Mouse (Mus musculus) CD4-positive naive resting alpha-beta T cell, adult 76 days (primary cell): ENCODE data around the gene Olfr1368. TPM values are rescaled to one million over a fixed set of nuclear protein-coding genes. Genes with fewer than 3 reads are reported as not detected.

Experiments used
- total RNA-seq: library from RNA; stranded (reverse); gene quantifications from one replicate; pipeline ENCODE4 v1.2.4, GENCODE M21; 2023

Gene Olfr1368
- not detected for total RNA-seq

DNA sequence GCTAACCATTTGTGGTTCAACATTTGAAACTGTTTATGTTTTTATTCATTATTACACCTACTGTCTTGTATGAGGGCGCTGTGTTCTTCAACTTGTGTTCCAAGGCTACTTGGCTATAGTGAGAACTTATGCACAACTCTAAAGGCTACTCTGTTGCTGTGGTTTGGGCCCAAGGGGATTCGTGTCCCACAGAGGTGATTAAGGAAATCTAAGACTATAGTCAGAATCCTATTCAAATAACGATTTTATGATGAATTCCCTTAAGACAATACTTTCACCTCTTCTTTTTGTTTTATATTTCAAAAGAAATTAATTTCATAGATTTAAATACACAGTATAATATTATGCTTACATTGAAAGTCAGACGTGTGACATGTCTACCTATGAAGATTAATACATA lies at the start of gene Olfr1368:
TSS of gene Olfr1368 (minus strand) at position 101 of the 400 bp plus-strand sequence.

DNA sequence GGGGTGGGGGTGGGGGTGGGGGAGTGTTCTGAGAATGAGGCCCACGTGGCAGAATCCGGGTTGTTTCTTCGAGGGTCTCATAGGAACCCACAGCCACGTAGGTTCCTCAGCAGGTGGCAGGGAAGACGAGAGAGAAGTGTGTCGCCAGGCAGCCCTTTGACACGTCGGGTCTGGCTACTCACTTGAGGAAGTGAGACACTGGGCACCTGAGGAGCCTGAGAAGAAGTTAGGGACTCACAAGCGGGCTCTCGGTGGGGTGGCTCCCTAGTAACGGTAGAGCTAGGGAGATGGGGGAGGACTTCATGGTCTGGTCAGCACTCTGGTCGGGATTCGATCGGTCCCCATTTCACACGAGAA lies 33.7 kb upstream of the Olfr1368 start, which contains the start of gene Trim27:
TSS of gene Trim27 (plus strand) at position 79 of the 357 bp plus-strand sequence.

DNA sequence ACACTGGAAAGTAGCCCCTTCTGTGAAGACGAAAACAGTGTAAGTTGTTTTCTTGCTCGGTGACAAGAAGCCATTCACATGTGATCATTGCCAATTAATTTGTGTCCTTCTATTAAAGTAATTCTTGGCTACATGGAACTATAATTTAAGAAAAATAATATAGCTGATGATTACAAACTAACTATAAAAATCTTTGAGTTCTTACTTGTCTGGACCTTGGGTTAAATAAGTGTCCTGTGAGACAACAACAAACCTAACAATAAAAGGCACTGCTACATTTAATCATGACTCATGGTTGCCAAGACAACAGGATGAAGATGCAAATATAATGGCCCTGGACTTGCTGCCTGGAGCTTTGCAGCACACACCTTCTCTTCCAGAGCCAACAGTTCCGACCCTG lies 16.3 kb downstream of the Olfr1368 start, which contains the start of gene Olfr263:
TSS of gene Olfr263 (plus strand) at position 301 of the 400 bp plus-strand sequence.

DNA sequence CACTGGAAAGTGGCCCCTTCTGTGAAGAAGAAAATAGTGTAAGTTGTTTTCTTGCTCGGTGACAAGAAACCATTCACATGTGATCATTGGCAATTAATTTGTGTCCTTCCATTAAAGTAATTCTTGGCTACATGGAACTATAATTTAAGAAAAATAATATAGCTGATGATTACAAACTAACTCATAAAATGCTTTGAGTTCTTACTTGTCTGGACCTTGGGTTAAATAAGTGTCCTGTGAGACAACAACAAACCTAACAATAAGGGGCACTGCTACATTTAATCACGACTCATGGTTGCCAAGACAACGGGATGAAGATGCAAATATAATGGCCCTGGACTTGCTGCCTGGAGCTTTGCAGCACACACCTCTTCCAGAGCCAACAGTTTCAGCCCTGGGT lies 34.5 kb downstream of the Olfr1368 start, which contains the start of gene Olfr1369-ps1:
TSS of gene Olfr1369-ps1 (plus strand) at position 301 of the 400 bp plus-strand sequence.

Other genes starting within 250 kb of the Olfr1368 start
- gene Olfr1370, start 70.9 kb downstream of the Olfr1368 start, total RNA-seq: not detected
- gene Olfr1369-ps1, start 34.4 kb downstream of the Olfr1368 start, total RNA-seq: 0.15 TPM
- gene Olfr263, start 16.2 kb downstream of the Olfr1368 start, total RNA-seq: not detected
- gene Trim27, start 33.6 kb upstream of the Olfr1368 start, total RNA-seq: 77.4 TPM
- not detected for gene Gpx5, start 146.9 kb upstream of the Olfr1368 start, total RNA-seq
- gene Gpx6, start 166.3 kb upstream of the Olfr1368 start, total RNA-seq: not detected
- not detected for gene Olfr1367, start 201.0 kb upstream of the Olfr1368 start, total RNA-seq
- 5.4 TPM for gene Zscan12, start 217.0 kb upstream of the Olfr1368 start, total RNA-seq